Mouse (Mus musculus) urinary bladder, postnatal 25 days (tissue): Measurements from ENCODE around the gene Lgals9.

Experiments used
- DNase-seq: peaks from one replicate; pipeline ENCODE4 v3.0.0; 2022; ENCODE audit warnings: low spot score

The Lgals9 gene

GRCm38 (mm10) chr11:78920411-78920939, 64.3 kb downstream of the Lgals9 start, which contains the start of gene Nos2:
TSS of gene Nos2 (plus strand) at chr11:78920787.
- no peak for DNase-seq

- DNase-seq: no peak
These were observed 65.0 kb downstream of the Lgals9 start for GRCm38 (mm10) chr11:78919745-78920144.

GRCm38 (mm10) chr11:78916410-78916809, 68.3 kb downstream of the Lgals9 start:
- no peak for DNase-seq

DNA sequence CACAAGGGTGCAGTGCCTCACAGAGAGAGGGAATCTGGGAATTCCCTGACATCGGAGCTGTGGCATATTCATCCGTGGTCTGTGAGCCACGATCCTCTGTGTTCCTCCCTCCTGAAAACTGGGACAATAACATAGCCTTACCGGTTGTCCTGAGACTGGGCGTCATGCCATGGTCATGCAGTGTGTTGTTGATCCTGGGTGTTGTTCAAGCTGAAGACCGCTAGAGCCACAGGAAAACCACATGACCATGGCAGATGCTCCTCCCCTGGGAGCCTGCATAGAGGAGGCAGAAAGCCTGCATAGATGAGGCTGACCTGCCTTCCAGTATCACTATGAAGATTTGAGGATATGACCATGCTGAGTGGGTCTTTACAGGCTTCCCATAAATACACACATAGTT, 69.3 kb downstream of the Lgals9 start:
- DNase-seq: no peak
